Mouse (Mus musculus) MEL (cell line): ENCODE measurements at regions not wholly inside any gene's neighbourhood (a gene's known extent, or its start where the extent isn't known, plus 50 kb on each side); places are given as distances from the start of the nearest gene placed in this dataset.

ENCODE experiments used
- CHD1 ChIP-seq: IDR thresholded peaks from 2 replicates; pipeline ENCODE4 v1.6.1; 2012; ENCODE audit warnings: low read depth, mild to moderate bottlenecking, inconsistent platforms, low read length, improper control_type of control experiment
- CTCF ChIP-seq, 3 experiments: IDR thresholded peaks in 2 of 3; conservative IDR thresholded peaks in 1 of 3; 2 replicates each; pipeline ENCODE4 v1.5.1; 2011 to 2012; ENCODE audit warnings: low read length in 3 of 3, low read depth in 2 of 3, mild to moderate bottlenecking in 2 of 3, improper control_type of control experiment in 1 of 3, inconsistent platforms in 1 of 3, mixed read lengths in 1 of 3, moderate library complexity in 1 of 3; ENCODE audit not compliant: control insufficient read depth in 1 of 3, insufficient read depth in 1 of 3, poor library complexity in 1 of 3, severe bottlenecking in 1 of 3
- EP300 ChIP-seq, 2 experiments: IDR thresholded peaks; 2 replicates each; pipeline ENCODE4 v1.6.1; 2011; ENCODE audit warnings: improper control_type of control experiment in 2 of 2, low read length in 2 of 2, low read depth in 1 of 2, mild to moderate bottlenecking in 1 of 2
- HCFC1 ChIP-seq: IDR thresholded peaks from 2 replicates; pipeline ENCODE4 v1.6.1; 2012; ENCODE audit warnings: low read depth, mild to moderate bottlenecking, inconsistent platforms, low read length, improper control_type of control experiment, moderate library complexity
- MAFK ChIP-seq: IDR thresholded peaks from 2 replicates; pipeline ENCODE4 v1.6.1; 2011; ENCODE audit warnings: low read depth, mild to moderate bottlenecking, low read length, improper control_type of control experiment, borderline replicate concordance
- MXI1 ChIP-seq: IDR thresholded peaks from 2 replicates; pipeline ENCODE4 v1.6.1; 2011; ENCODE audit warnings: mild to moderate bottlenecking, low read depth, low read length, improper control_type of control experiment
- POLR2A ChIP-seq, 2 experiments: IDR thresholded peaks; 2 replicates each; pipeline ENCODE4 v1.6.1; 2011 to 2012; ENCODE audit warnings: low read length in 2 of 2, mild to moderate bottlenecking in 2 of 2, control low read depth in 1 of 2, improper control_type of control experiment in 1 of 2, low read depth in 1 of 2, moderate library complexity in 1 of 2; ENCODE audit not compliant: control insufficient read depth in 1 of 2, insufficient read depth in 1 of 2, poor library complexity in 1 of 2
- RAD21 ChIP-seq: IDR thresholded peaks from 2 replicates; pipeline ENCODE4 v1.6.1; 2011; ENCODE audit warnings: mild to moderate bottlenecking, low read depth, low read length, improper control_type of control experiment
- SIN3A ChIP-seq: IDR thresholded peaks from 2 replicates; pipeline ENCODE4 v1.6.1; 2012; ENCODE audit warnings: low read length, improper control_type of control experiment, inconsistent platforms
- TBP ChIP-seq: IDR thresholded peaks from 2 replicates; pipeline ENCODE4 v1.8.0; 2011; ENCODE audit warnings: low read depth, low read length, improper control_type of control experiment
- USF1 ChIP-seq: IDR thresholded peaks from 2 replicates; pipeline ENCODE4 v1.6.1; 2014; ENCODE audit warnings: low read depth, mild to moderate bottlenecking, inconsistent platforms, low read length, improper control_type of control experiment, moderate library complexity

DNA sequence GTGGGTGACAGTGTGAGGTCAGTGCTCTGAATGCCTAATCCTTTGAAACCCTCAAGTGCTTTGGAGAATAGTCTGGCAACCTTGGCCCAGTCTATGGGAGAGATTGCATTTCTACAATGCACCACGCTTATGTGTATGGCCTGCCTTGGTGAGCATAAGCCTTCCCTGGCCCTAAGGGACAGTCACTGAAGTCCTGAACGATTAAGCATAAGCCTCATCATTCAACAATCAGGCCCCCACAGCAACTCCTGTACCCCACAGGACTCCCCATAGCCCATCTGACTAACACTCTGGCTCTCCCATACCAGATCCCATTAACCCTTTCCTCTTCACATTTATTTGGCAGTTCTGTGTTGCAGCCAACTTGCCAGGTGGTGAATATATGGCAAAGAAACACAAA lies 203.1 kb upstream of the Ano5 start:
- no peak for TF ChIP-seq POLR2A (IDR thresholded peaks at IDR 0.05; ENCODE audit: control insufficient read depth in 1 of 2, insufficient read depth in 1 of 2, low read depth in 1 of 2, low read length in 2 of 2, poor library complexity in 1 of 2)
- TF ChIP-seq CHD1, result no peak
- TF ChIP-seq USF1, result no peak
- TF ChIP-seq MXI1, result no peak
- no peak for TF ChIP-seq EP300 (IDR thresholded peaks at IDR 0.05; ENCODE audit: low read depth in 1 of 2, low read length in 2 of 2)
- no peak for TF ChIP-seq SIN3A
- no peak for TF ChIP-seq TBP
- no peak for TF ChIP-seq MAFK
- no peak for TF ChIP-seq CTCF (IDR thresholded peaks at IDR 0.05 in 2 of 3, conservative IDR thresholded peaks at IDR 0.05 in 1 of 3; ENCODE audit: control insufficient read depth in 1 of 3, insufficient read depth in 1 of 3, low read depth in 2 of 3, low read length in 3 of 3, poor library complexity in 1 of 3, severe bottlenecking in 1 of 3)
- no peak for TF ChIP-seq RAD21
- no peak for TF ChIP-seq HCFC1
